Mouse (Mus musculus) retina, postnatal 1 day (tissue): ENCODE measurements around the gene Stard3.
A peak's percentile ranks its signal among the peaks of the same experiment; 100 is the strongest.

Source experiments
- DNase-seq: peaks from one replicate; pipeline ENCODE4 v3.0.0-alpha.2; 2012

Stard3 gene

DNA sequence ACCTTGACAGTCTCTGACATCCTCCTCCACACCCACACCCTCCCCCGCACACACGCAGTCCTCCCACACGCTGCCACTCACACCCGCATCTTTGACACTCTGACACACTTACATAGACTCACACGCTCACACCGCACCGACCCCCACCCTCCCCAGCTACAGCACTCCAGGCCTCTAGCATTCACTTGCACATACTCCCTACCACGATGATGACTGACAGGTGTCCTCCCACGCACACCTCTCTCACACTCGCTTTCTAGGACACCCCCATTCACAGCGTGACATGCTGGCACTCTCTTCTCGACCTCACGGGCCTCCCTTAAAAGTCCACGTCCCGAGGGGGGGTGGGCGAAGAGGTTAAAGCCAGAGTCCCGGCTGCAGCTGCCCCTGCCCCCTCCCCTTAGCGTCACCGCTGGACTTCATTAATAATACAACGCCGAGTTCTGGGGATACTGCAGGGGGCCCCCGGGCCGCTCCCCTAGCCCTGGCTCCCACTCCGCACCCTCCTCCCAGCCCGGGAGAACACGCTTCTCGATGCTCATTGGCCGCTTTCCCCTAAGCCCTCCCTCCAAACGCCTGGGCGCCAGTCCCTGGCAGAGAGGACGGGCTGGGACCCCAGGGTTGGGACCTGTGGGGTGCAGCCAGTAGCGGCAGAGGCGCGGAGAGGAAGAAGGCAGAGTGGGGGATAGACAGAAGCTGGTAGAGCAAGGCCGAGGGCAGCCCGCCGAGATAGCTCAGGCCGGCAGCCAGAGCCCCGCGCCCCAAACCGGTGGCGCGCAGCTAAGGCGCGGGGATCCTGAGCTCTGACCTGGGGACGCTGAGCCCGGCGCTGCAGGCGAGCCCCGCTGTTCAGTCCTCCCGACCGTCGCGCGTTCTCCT lies 9.8 kb upstream of the Stard3 start, which contains the start of gene Ppp1r1b:
TSS of gene Ppp1r1b (plus strand) at position 322 of the 879 bp plus-strand sequence.
- peak; percentile 78 for DNase-seq

DNA sequence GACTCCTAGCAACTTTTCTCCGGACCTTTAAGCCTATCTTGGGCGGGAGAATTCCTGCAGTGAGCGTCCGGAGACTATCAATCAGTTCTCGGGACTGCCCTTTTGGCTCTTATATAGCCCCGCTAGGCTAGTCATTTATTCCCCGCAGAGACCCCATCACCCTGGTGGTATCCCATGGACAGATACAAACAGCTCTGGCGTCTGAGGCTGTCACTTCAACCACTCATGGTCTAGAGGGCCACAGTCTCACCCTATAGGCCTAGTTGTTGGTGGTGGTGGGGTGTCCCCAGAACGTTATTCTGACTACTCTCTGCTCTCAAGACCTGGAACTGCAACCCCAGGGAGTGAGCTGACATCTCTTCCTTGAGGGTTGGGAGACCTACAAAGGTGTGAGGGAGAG lies 8.9 kb upstream of the Stard3 start:
- no peak for DNase-seq

- DNase-seq = no peak
Observed at GRCm38 (mm10) chr11:98352272-98352990, 5.7 kb upstream of the Stard3 start.

- peak; percentile 49 for DNase-seq
Observed at GRCm38 (mm10) chr11:98353651-98354211, 4.4 kb upstream of the Stard3 start.

GRCm38 (mm10) chr11:98354445-98354844 lies 3.7 kb upstream of the Stard3 start:
- peak; percentile 54 for DNase-seq

GRCm38 (mm10) chr11:98355732-98356299 lies 2.4 kb upstream of the Stard3 start:
- peak; percentile 90 for DNase-seq

DNA sequence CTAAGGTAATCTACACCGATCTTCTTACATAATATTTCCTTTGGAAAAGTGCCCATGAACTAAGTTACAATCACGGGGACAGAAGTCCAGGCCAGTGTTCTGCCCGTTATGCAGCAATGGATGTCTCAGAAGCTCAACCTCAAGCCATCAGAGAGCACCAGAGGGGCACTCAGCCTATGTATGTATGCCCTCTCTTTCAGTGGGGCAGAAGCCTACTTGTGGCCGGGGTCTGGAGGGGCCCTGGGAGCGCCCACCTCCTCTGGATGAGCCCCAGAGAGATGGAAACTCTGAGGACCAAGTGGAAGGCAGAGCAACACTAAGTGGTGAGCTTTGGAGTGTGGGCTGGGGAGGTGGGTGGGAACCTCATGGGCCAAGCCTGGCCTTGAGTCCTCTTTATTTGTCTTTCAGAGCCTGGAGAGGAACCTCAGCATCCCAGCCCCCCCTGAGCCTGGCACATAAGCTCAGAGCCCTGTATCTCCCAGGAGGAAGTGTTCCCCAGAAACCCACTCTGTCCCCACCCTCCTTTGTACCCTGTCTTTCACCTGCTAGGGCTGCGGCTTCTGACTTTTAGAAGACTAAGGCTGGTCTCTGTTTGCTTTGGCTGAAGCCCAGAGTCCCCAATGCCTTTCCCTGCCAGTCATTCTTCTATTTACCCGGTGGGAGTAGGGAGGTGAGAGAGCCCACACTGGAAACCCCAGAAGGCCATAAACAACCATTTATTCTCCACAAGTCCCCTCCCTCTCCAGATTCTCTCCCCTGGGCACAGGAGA lies 1.4 kb upstream of the Stard3 start:
- DNase-seq = no peak

DNA sequence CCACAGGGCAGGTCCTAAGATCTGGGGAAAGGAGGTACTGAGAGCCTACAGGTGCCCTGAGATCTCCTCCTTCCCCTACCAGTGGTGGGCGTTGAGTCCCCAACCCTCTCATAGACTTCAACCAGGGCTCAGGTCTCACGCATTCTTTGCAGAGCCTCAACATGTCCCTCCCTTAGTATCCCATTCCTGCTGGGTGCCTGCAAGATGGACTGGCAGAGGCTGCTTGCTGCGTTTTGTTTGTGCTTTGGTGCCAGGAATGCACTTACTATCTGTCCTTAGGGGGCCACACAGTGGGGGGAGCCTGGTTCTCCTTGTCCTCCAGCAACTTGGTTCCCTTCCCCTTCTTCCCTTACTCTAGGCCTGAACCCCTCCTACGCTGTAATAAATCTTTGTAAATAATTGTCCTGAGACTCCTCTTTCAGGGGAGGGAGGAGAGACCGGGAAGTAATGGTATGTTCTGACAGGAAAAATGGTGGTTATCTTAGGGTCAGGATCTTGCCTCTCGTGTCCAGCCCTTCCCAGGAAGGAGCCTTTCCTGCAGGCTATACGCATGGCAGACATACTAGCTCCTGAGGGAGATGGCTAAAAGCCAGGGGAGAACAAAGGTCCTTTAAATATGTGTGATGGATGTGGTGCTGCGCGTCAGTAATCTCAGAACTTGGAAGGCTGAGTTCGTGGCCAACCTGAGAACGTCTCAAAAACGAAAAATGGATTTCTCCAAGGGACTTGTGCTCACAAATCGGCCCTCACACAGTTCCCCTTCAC lies 590 bp upstream of the Stard3 start:
- DNase-seq = no peak

DNA sequence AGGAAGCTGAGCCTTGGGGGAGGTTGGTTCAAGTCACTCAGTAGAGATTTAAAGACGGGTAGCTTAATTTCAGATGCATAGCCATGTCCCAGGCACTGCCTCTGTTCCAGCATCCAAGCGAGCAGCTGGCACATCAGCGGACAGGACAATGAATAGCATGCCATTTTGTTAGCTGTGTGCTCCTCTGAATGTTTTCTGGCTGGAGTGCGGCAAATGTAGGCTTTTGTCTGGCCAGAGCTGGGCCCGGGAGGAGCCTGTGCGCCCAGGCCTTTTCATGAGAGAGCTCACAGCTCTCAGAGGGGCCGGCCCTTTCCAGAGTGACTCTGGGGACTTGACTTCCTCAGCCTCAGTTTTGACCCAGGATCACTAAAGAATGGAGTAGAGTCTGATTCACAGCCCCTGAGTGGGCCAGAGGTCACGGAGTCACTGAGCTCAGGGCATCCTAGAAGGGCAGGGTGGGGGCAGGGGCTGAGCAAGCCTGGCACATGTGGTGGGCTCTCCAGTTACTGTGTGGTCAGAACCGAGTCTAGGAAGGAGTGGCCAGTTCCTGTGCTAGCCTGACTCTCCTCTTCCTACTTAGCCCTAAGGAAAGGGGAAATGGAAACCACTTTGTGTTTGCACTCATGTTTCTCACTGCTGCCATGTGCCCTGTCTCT lies 2.8 kb downstream of the Stard3 start:
- DNase-seq = no peak

DNA sequence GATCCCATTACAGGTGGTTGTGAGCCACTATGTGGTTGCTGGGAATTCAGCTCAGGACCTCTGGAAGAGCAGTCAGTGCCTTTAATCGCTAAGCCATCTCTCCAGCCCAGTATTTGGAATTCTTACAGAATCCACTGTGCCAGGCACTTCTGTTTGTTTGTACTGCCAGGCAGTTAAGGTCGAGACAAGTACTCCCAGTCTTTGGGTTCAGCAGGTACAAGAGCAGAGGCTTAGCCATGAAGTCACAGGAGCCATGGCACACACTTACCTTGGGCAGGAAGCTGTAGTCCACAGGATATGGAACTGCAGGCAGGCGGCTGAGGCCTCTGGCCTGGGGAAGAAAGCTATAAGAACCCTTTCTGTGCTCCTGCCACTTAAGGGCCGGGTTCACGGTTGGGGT lies 5.6 kb downstream of the Stard3 start:
- DNase-seq = no peak

DNA sequence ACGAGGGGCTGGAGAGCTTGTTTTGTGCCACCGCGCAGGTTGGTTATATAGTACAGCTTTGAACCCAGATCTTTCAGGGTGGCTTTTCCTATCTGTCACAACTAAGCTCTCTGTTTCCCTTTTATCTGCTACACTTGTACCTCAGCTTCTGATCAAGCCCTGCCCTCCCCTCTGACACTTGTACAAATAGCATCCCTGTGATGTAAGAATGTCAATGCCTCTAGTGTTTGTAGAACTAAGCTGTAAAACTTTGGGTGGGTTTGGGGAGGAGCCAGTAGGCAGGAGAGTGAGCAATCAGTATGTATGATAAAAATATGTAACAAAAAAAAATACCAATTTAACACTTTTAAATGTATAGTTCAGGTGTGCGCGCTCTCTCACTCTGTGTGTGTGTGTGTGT lies 6.2 kb downstream of the Stard3 start:
- DNase-seq = no peak

DNA sequence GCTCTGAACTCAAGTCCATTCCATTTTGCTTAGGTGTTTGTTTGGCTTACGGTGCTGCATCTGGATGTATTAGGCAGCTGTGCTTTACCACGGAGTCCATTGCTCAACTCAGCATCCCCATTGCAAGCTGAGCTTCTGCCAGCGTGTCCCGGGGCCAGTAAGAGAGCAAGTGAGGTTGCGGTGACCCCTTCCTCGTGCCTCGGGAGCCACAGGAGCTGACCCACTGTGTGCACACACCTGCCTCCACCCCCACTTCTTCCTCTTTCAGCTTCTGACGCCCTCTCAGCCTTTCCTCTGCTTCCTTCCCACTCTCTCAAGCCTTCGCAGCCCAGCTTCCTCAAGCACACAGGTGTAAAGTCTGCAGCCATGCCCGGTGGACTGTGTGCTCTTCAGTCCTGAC lies 8.1 kb downstream of the Stard3 start:
- no peak for DNase-seq

- no peak for DNase-seq
Observed at GRCm38 (mm10) chr11:98367171-98367862, 9.1 kb downstream of the Stard3 start.

GRCm38 (mm10) chr11:98367863-98368186 lies 9.7 kb downstream of the Stard3 start:
- DNase-seq = no peak

GRCm38 (mm10) chr11:98369337-98369736 lies 11.2 kb downstream of the Stard3 start:
- DNase-seq = no peak

GRCm38 (mm10) chr11:98370588-98370987 lies 12.4 kb downstream of the Stard3 start:
- DNase-seq = no peak

DNA sequence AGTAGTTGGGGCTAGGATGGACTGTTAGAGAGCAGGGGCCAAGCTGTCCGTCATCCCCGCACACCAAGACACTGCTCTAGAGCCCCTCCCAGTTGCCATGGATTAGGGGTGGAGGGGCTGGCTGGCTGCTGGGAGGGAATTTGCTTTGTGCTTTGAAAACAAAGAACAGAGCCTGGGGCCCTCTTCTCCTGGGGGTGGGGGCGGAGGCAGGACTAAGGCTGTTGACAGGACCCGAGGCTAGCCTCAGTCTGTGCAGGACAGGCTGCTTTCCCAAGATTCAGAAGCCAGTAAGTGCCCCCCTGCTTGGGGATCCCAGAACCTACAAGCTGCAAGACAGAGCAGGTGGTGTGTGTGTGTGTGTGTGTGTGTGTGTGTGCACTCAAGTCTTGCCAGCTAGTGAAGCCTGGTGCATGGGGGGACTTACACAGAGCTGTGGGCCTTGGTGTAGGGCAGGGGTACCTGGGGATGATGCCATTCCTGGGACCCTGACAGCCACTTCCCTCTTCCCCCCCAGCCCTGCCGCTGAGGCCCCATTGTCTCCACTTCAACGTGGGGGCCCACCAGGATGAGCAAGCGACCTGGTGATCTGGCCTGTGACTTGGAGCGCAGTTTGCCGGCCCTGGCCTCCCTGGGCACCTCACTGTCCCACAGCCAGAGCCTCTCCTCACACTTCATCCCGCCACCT lies 13.5 kb downstream of the Stard3 start:
- peak; percentile 86 for DNase-seq

- DNase-seq = peak; percentile 82
Observed at GRCm38 (mm10) chr11:98372406-98372805, 14.2 kb downstream of the Stard3 start.

- no peak for DNase-seq
Observed at GRCm38 (mm10) chr11:98373244-98373643, 15.1 kb downstream of the Stard3 start.

DNA sequence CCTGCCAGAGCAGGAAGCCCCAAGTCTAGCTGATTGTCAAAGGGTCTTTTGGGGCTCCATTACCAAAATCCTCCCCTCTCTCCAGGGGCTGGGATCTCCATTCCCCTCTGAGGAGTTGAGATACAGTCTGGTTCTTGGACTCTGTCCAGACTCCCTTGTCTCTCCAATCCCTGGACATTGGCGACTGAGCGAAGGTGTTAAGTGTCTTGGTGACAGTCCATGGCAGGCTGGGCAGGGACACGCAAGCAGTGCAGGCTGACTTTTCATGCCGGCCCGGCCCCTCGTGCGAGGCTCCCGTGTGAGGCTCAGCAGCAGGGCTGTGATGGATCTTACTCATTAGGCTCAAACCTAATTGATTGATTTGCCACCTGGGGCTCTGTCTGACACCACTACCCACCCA lies 16.1 kb downstream of the Stard3 start:
- DNase-seq = no peak
